Mouse (Mus musculus) Patski (cell line): ENCODE measurements around the gene Grm2. TPM values are rescaled to one million over a fixed set of nuclear protein-coding genes. Genes with fewer than 3 reads are reported as not detected.
A peak's percentile ranks its signal among the peaks of the same experiment; 100 is the strongest.
"Not testable (repeated sequence)": the region's sequence is repeated elsewhere in the genome, so short reads cannot be mapped to it uniquely, and the experiment has no call there.

ENCODE experiments used
- ATAC-seq: fragments of 100-300 bp; one replicate; pipeline ENCODE4 v1.8.0; 2021
- CTCF ChIA-PET: fragments of 350-600 bp; sonication (Branson Sonifier 250); formaldehyde crosslinking; loops from one replicate; lab custom pipeline; 2022; ENCODE audit warnings: inconsistent platforms; lab: Charles Lee
- POLR2A ChIA-PET: fragments of 350-600 bp; sonication (Branson Sonifier 250); formaldehyde crosslinking; loops from one replicate; lab custom pipeline; 2022; ENCODE audit warnings: antibody characterized with exemption, inconsistent platforms; lab: Charles Lee
- DNase-seq: peaks from one replicate; pipeline ENCODE4 v3.0.0-alpha.2; 2011; ENCODE audit warnings: low read depth, low spot score
- H3K27me3 ChIP-seq: fragments of 371-371 bp; one replicate; pipeline ENCODE4 v1.5.1; 2021
- CTCF ChIP-seq: fragments of 100-300 bp; IDR thresholded peaks from one replicate; pipeline ENCODE4 v1.5.1; 2021
- in situ Hi-C: fragments of 300-500 bp; cut with MboI; formaldehyde crosslinking; loops from 3 replicates; pipeline ENCODE4 v1.11.1; 2018; ENCODE audit warnings: low pct_unique_long_range_greater_than_20kb, mixed read lengths
- polyA plus RNA-seq: library from polyadenylated mRNA; unstranded; gene quantifications from one replicate; pipeline ENCODE4 v1.2.3, GENCODE M21; 2021

Grm2 gene
- polyA plus RNA-seq, 1 experiment from 2014 or later = not detected

DNA sequence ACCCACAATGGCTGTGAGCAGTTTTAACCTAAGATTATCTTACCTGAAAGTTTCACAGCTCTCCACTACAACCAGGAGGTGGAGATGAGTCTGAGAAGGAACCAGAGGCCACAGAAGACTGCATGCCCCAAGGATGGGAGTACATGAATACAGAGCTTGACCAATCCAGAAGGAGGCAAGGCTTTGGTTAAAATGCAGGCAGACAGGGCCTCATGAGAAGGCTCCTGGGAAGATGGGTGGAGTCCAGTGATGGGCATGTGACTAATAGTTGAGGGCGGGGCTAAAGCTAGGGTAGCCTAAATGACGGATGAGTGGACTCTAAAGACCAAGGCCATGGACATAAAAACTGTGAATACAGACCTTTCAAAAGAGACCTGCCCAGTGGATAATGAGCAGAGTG, 29.6 kb downstream of the Grm2 start, which contains the start of gene Iqcf6:
Gene Iqcf6 (plus strand): TSS at position 301 of the 400 bp plus-strand sequence.
- H3K27me3 ChIP-seq = peaks cover 9% of the 10 kb centered on the region
- POLR2A ChIA-PET = no interaction called here
- DNase-seq (no peak), ATAC-seq (no peak)
- CTCF ChIA-PET = interaction anchor here (1.9 kb wide), 1 partner anchor 11 kb away, joined by 6 read pairs; no protein-coding TSS in a partner anchor
- no peak for TF ChIP-seq CTCF
- in situ Hi-C loops = no loop called here

DNA sequence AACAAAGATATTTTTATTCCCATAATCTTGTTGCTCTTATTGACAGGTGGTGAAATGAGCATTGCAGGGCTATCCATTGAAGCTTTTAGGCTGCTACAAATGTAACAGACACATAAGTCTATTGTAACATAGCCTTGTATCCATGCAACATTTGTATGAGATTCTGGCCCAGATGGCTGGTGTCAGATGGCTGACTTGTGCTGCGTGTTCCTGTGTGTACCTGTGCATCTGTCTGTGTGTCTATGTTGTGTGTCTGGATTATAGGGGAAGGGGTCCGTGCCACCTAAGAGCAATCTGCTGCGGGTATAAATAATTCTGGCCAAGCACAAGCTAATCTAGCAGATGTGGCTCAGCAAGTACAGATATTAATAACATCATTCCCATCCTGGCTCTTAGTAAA, 38.4 kb downstream of the Grm2 start:
- in situ Hi-C loops = no loop called here
- DNase-seq (no peak), ATAC-seq (no peak)
- peaks cover 30% of the 10 kb centered on the region for H3K27me3 ChIP-seq
- POLR2A ChIA-PET = no interaction called here
- TF ChIP-seq CTCF = no peak
- CTCF ChIA-PET = no interaction called here

DNA sequence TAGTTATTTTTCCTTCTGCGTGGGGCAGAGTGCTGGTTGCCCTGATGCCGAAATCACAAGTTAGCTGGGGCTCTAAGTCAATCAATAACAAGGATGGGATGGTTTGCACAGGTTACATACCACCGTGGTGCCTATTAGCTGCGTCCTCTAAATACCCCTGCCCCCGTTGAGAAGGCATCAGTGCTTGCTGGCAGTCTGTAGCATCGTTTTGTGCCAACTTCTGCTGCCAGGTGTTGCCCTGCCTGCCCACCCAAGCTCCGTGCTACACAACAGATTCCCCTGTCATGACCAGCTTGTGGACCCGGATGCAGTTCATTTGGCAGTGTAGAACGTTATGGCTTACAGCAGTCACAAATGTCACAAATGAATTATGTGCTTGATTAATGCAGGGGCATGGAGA, 39.6 kb downstream of the Grm2 start:
- no peak for TF ChIP-seq CTCF
- DNase-seq = no peak
- CTCF ChIA-PET = interaction anchor here (1.9 kb wide), 1 partner anchor 10 kb away, joined by 6 read pairs; the partner anchor contains the start of gene Iqcf6
- in situ Hi-C loops = no loop called here
- peaks cover 30% of the 10 kb centered on the region for H3K27me3 ChIP-seq
- POLR2A ChIA-PET = no interaction called here
- ATAC-seq = no peak

DNA sequence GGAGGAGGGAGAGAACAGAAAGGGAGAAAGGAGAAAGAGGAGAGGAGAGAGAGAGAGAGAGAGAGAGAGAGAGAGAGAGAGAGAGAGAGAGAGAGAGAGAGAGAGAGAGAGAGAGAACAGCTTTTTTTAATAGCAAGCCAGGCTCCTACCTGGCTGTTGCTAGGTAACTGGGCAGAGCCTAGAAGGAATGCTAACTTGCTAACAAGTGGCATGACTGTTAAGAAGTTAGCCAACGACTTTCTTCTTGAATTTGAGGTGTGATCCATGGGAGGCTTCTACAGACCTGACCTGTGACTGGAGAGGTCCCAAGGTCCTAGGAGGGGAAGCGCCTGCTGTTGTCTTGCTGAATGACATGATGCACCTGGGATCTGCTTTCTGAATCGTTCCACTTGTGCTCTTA, 41.3 kb downstream of the Grm2 start:
- ChIA-PET POLR2A (interaction anchor here (1.1 kb wide), 1 partner anchor 102 kb away, joined by 3 read pairs; no protein-coding TSS in a partner anchor), CTCF (interaction anchor here (1.9 kb wide), 1 partner anchor 11 kb away, joined by 6 read pairs; the partner anchor contains the start of gene Iqcf6)
- ATAC-seq (no peak), DNase-seq (no peak)
- TF ChIP-seq CTCF = no peak
- peaks cover 33% of the 10 kb centered on the region for H3K27me3 ChIP-seq
- in situ Hi-C loops = no loop called here

DNA sequence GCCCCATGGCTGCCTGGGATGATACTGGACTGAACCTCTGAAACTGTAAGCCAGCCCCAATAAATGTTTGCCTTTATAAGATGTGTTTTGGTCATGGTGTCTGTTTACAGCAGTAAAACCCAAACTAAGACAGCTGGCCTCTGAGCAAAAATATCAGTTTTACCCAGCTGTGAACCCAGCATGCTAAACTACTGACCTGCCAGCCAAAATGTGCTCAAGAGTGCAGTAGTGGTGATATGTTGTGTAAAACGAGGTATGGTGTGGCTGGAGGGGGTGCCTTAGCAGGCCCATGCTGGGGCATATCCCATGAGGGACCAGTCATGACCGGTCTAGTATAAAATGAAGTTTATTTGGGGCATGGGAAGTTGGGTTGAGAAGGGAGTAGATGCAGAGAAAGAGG, 41.9 kb downstream of the Grm2 start:
- in situ Hi-C loops = no loop called here
- ChIA-PET POLR2A (interaction anchor here (0.5 kb wide), 1 partner anchor 22 kb away, joined by 3 read pairs; no protein-coding TSS in a partner anchor), CTCF (no interaction called here)
- no peak for ATAC-seq
- TF ChIP-seq CTCF = no peak
- no peak for DNase-seq
- peaks cover 33% of the 10 kb centered on the region for H3K27me3 ChIP-seq

DNA sequence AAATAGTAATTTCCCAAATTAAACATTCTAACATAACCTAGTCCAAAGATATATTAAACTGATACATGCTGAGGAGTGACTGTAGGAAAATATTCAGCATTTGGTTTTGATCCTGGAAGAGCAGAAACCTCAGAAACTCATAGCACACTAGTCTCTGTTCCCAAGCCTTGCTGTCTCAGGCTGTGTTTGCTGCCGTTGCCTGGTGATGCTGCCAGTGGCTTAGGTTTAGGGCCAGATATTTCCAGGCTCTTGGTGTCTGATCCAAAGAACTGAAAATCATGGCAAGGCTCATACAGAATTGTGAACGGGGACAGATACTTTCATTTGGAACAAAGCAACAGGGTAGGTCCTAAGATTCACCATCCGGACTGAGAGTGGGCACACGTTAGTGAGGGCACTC, 45.2 kb downstream of the Grm2 start:
- POLR2A ChIA-PET = no interaction called here
- in situ Hi-C loops = no loop called here

DNA sequence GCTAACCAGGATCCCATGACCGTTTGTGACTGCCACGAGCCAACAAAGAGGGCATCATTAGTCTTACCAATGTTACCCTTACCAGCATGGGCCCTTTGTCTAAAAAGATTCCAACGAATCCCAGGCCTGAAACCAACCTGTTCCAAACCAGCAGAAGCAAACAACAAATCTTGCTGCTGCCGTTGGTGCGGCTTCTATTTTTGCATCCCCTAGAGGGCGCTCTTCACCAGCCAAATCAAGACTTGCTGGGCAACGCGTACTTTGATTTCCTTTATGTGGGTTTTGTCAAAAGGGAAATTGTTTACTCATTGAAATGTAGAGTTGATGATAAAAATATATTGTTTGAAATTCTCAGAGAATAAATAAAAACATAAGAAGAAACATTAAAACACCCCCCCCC, 55.3 kb downstream of the Grm2 start:
- peak; percentile 80 for TF ChIP-seq CTCF
- H3K27me3 ChIP-seq = peaks cover 9% of the 10 kb centered on the region
- in situ Hi-C loops = loop anchor here (10.0 kb wide), 1 partner anchor 54 kb away; the partner anchor contains the start of gene Grm2
- ChIA-PET CTCF (interaction anchor here (1.1 to 2.7 kb wide), 3 partner anchors 10 to 43 kb away, joined by 3 to 10 read pairs (median 4); no protein-coding TSS in a partner anchor), POLR2A (no interaction called here)
- ATAC-seq (no peak), DNase-seq (no peak)

More for the DNA sequence above, 45.2 kb downstream of the Grm2 start:
- H3K27me3 ChIP-seq = peaks cover 10% of the 10 kb centered on the region
- DNase-seq = no peak
- no peak for TF ChIP-seq CTCF
- no peak for ATAC-seq
- CTCF ChIA-PET = no interaction called here

DNA sequence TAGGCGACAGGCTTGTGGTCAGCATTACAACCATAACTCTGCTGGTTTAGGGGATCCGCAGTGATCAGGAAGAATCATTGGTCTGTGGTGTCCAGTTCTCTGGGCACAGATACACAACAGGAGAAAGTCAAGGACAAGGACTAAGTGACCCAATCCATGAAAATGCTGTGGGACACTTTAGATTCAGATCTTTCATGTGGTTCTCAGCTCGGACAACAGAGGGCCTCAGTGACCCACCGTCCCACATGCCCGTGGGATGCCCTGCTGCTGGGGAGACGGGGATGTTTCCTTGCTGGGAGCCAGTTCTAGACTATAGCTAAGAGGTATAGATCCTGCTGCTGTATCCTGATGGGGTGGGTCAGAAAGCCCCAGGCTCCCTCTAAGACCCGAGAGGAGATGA, 57.4 kb downstream of the Grm2 start:
- peak; percentile 39 for TF ChIP-seq CTCF
- in situ Hi-C loops = no loop called here
- DNase-seq = no peak
- CTCF ChIA-PET = interaction anchor here (1.3 to 2.7 kb wide), 2 partner anchors 45 to 66 kb away, joined by 3 to 10 read pairs; no protein-coding TSS in a partner anchor
- ATAC-seq = no peak
- H3K27me3 ChIP-seq = peaks cover 5% of the 10 kb centered on the region
- POLR2A ChIA-PET = no interaction called here

DNA sequence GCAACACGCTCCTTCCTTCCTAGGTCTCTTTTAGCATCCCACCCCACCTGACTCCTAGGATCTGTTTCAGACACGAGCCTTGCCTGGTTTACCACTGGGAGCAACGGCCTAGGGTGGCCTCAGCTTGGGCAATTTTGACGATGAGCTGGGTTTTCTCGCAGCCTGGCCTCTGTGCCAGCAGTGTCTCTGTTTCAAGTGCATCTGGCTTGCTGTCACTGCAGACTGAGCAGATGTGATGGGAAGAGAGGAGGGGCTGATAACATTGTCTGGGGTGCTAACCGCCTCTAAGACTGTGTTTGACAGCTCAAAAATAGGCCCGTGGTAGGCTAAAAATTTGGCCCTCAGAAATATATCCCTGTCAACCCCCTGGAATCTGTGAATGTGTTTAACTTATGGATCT, 60.0 kb downstream of the Grm2 start:
- DNase-seq = no peak
- no peak for TF ChIP-seq CTCF
- ATAC-seq = no peak
- H3K27me3 ChIP-seq = peaks cover 5% of the 10 kb centered on the region
- in situ Hi-C loops = no loop called here
- POLR2A ChIA-PET = no interaction called here
- CTCF ChIA-PET = no interaction called here

DNA sequence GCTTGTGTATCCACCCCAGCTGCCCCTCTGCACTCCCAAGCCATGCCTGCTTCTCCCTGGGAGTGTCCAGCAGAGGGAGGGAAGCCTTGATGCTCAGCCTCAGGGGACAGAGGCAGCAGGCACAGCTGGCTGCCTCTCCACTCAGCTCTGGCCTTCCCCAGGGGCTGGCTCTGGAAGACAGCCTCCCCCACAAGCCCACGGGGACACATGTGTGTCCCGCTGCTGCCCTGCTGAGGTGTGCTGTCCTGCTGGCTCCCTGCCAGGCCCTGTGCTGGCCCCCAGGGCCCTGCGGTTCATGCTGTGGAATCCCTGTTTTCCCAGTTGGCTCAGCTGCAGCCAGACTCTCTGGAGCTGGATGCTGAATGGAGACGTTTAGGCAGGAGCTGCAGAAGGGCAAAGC, 60.5 kb downstream of the Grm2 start:
- peak; percentile 54 for ATAC-seq
- POLR2A ChIA-PET, DNase-seq, H3K27me3 ChIP-seq, CTCF ChIA-PET, in situ Hi-C loops: not testable (repeated sequence)

Other genes with a start within 250 kb of the Grm2 start
- gene Rpl29, start 226.6 kb downstream of the Grm2 start, polyA plus RNA-seq = 189 TPM
- 10.8 TPM for gene Acy1, start 217.8 kb downstream of the Grm2 start, polyA plus RNA-seq
- gene Abhd14b, start 208.6 kb downstream of the Grm2 start, polyA plus RNA-seq = 31.2 TPM
- gene Abhd14a, start 208.4 kb downstream of the Grm2 start, polyA plus RNA-seq = 25.2 TPM
- gene Pcbp4, start 202.8 kb downstream of the Grm2 start, polyA plus RNA-seq = 83.4 TPM
- gene Gpr62, start 190.1 kb downstream of the Grm2 start, polyA plus RNA-seq = 0.05 TPM
- 29.9 TPM for gene Rrp9, start 180.1 kb downstream of the Grm2 start, polyA plus RNA-seq
- gene Parp3, start 179.1 kb downstream of the Grm2 start, polyA plus RNA-seq = 58.0 TPM
- gene Iqcf1, start 156.1 kb downstream of the Grm2 start, polyA plus RNA-seq = not detected
- not detected for gene Iqcf5, start 141.5 kb downstream of the Grm2 start, polyA plus RNA-seq
- not detected for gene Iqcf3, start 94.5 kb downstream of the Grm2 start, polyA plus RNA-seq
- not detected for gene Iqcf4, start 85.1 kb downstream of the Grm2 start, polyA plus RNA-seq
- not detected for gene Iqcf6, start 29.5 kb downstream of the Grm2 start, polyA plus RNA-seq
- 162 TPM for gene Tex264, start 29.8 kb upstream of the Grm2 start, polyA plus RNA-seq
- gene Rad54l2, start 133.1 kb upstream of the Grm2 start, polyA plus RNA-seq = 13.1 TPM
- gene Dcaf1, start 165.8 kb upstream of the Grm2 start, polyA plus RNA-seq = 30.8 TPM
- gene Rbm15b, start 231.3 kb upstream of the Grm2 start, polyA plus RNA-seq = 45.3 TPM
- 319 TPM for gene Manf, start 235.9 kb upstream of the Grm2 start, polyA plus RNA-seq